Mouse (Mus musculus) embryonic facial prominence, embryonic 13.5 days (tissue): ENCODE measurements around the gene Brcc3. TPM values are rescaled to one million over a fixed set of nuclear protein-coding genes. Genes with fewer than 3 reads are reported as not detected.

Source experiments
- ATAC-seq: fragments of 200-750 bp; cut with Nextera tagmentation; 2 replicates; pipeline ENCODE4 v1.8.0; 2017; ENCODE audit warnings: low read depth; ENCODE audit not compliant: insufficient number of reproducible peaks, insufficient read depth, low FRiP score, low TSS enrichment
- H3K27ac ChIP-seq: fragments of 300-500 bp; sonication (generic); 2 replicates; pipeline ENCODE4 v1.5.1; 2015; ENCODE audit warnings: moderate library complexity, mild to moderate bottlenecking, inconsistent platforms
- H3K27me3 ChIP-seq: fragments of 300-500 bp; sonication (generic); 2 replicates; pipeline ENCODE4 v1.6.1; 2015; ENCODE audit warnings: mild to moderate bottlenecking, inconsistent platforms
- H3K36me3 ChIP-seq: fragments of 300-500 bp; sonication (generic); 2 replicates; pipeline ENCODE4 v1.6.1; 2015; ENCODE audit warnings: mild to moderate bottlenecking, inconsistent platforms
- H3K4me1 ChIP-seq: fragments of 300-500 bp; sonication (generic); 2 replicates; pipeline ENCODE4 v1.6.1; 2015; ENCODE audit warnings: inconsistent platforms
- H3K4me2 ChIP-seq: fragments of 300-500 bp; sonication (generic); 2 replicates; pipeline ENCODE4 v1.6.1; 2015; ENCODE audit warnings: moderate library complexity, mild to moderate bottlenecking, inconsistent platforms
- H3K4me3 ChIP-seq: fragments of 300-500 bp; sonication (generic); 2 replicates; pipeline ENCODE4 v1.5.1; 2015; ENCODE audit warnings: mild to moderate bottlenecking, inconsistent platforms
- H3K9ac ChIP-seq: fragments of 300-500 bp; sonication (generic); 2 replicates; pipeline ENCODE4 v1.6.1; 2015; ENCODE audit warnings: mild to moderate bottlenecking, inconsistent platforms
- H3K9me3 ChIP-seq: fragments of 300-500 bp; sonication (generic); 2 replicates; pipeline ENCODE4 v1.6.1; 2016; ENCODE audit warnings: inconsistent platforms
- WGBS: fragments of 180-500 bp; shearing (Covaris S2); methylation state at CpG from one replicate; pipeline ENCODE4 v1.1.7; 2015; ENCODE audit warnings: mixed read lengths; 5-methylcytosine and 5-hydroxymethylcytosine counted together
- polyA plus RNA-seq: library from polyadenylated mRNA; unstranded; fragments of >200 nt; fragmentation: Nextera tagmentation; extraction: Ambion mirVana; gene quantifications from 2 replicates; pipeline ENCODE4 v1.2.1, GENCODE M21; 2015

Brcc3 gene
- 58.9 and 60.9 TPM in 2 replicates for polyA plus RNA-seq

- peak; percentile 100 for ATAC-seq
- Histone ChIP-seq H3K4me3 (peak within 1 kb of the TSS; percentile 52), H3K9me3 (no peaks in the 10 kb centered on the region), H3K4me1 (no peaks in the 10 kb centered on the region), H3K4me2 (peak within 1 kb of the TSS; percentile 58), H3K9ac (peak within 1 kb of the TSS; percentile 72), H3K27me3 (no peaks in the 10 kb centered on the region; the same call in 1 of the 2 replicates), H3K27ac (peak within 1 kb of the TSS; percentile 86), H3K36me3 (no peaks in the 10 kb centered on the region)
- WGBS = 23% methylated on average over 52 of the region's 52 CpGs
Observed at GRCm38 (mm10) chrX:75415936-75416785, at the start of gene Brcc3, which contains the start of the genes Cmc4 and Mtcp1. Gene Brcc3 (plus strand): TSS chrX:75416628. Gene Cmc4 (minus strand): TSS chrX:75416584. Gene Mtcp1 (minus strand): TSS chrX:75416588.

DNA sequence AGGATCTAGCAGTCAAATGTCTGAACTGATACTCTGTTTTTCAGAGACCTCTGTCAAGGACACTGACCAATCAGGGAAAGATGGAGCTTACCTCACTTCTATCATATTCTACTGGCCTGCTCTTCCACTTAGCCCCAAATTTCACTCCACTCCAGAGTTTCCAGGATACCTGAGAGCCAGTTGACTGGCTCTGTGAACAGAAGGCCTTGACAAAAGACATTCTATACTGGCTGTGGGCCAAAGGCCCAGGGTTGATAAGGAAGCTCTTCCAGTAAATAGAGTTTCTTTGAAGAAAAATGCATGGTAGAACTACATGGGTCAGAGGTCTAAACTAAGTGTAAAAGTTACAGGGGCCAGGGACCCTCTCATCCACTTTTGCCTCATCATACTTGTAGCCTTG, 46.2 kb upstream of the Brcc3 start:
- no peaks in the 10 kb centered on the region for H3K9me3 ChIP-seq
- ATAC-seq = no peak
- no peak overlapping the region for H3K9ac ChIP-seq
- H3K27ac ChIP-seq = no peak overlapping the region
- H3K4me1 ChIP-seq = no peaks in the 10 kb centered on the region
- H3K4me2 ChIP-seq = no peak overlapping the region
- no peaks in the 10 kb centered on the region for H3K36me3 ChIP-seq
- no peaks in the 10 kb centered on the region for H3K27me3 ChIP-seq
- no peak overlapping the region for H3K4me3 ChIP-seq

GRCm38 (mm10) chrX:75372666-75373425, 43.6 kb upstream of the Brcc3 start:
- Histone ChIP-seq H3K36me3 (no peaks in the 10 kb centered on the region), H3K27ac (no peak overlapping the region), H3K4me1 (no peaks in the 10 kb centered on the region), H3K4me2 (no peak overlapping the region), H3K9me3 (no peaks in the 10 kb centered on the region), H3K4me3 (no peak overlapping the region), H3K27me3 (no peaks in the 10 kb centered on the region), H3K9ac (no peak overlapping the region)
- WGBS = 68% methylated on average over 2 of the region's 2 CpGs
- ATAC-seq = no peak

GRCm38 (mm10) chrX:75376815-75377214, 39.6 kb upstream of the Brcc3 start:
- H3K27ac ChIP-seq = no peak overlapping the region
- H3K4me2 ChIP-seq = no peak overlapping the region
- H3K4me1 ChIP-seq = no peaks in the 10 kb centered on the region
- no peaks in the 10 kb centered on the region for H3K27me3 ChIP-seq
- H3K4me3 ChIP-seq = no peak overlapping the region
- no peaks in the 10 kb centered on the region for H3K36me3 ChIP-seq
- no peak for ATAC-seq
- H3K9me3 ChIP-seq = no peaks in the 10 kb centered on the region
- no peak overlapping the region for H3K9ac ChIP-seq

GRCm38 (mm10) chrX:75381176-75381575, 35.3 kb upstream of the Brcc3 start:
- no peak overlapping the region for H3K9ac ChIP-seq
- no peak overlapping the region for H3K4me3 ChIP-seq
- no peak overlapping the region for H3K4me2 ChIP-seq
- no peaks in the 10 kb centered on the region for H3K27me3 ChIP-seq
- 81% methylated on average over 1 of the region's 1 CpGs for WGBS
- no peaks in the 10 kb centered on the region for H3K9me3 ChIP-seq
- H3K4me1 ChIP-seq = no peaks in the 10 kb centered on the region
- no peak overlapping the region for H3K27ac ChIP-seq
- H3K36me3 ChIP-seq = no peaks in the 10 kb centered on the region
- no peak for ATAC-seq

DNA sequence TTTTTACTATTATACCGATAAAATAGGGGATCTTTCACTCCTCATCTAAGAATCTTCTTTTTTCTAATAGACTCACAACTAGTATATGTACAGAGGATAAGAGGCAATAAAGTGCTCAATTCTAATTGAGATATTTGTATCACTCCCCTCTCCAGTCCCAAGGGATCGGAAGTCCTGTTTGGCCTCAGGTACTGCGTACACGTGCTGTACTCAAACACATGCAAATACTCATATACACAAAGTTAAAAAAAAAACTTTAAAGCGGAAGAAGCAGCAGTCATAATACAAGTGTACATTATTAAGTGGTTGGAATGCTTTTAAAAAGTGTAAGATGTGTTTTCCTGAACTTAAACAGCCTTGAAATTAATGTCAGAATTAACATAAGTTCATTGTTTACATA, 34.7 kb upstream of the Brcc3 start:
- H3K36me3 ChIP-seq = no peaks in the 10 kb centered on the region
- peak overlapping the region; percentile 52 for H3K4me3 ChIP-seq
- no peak overlapping the region for H3K27ac ChIP-seq
- H3K27me3 ChIP-seq = no peaks in the 10 kb centered on the region
- 70% methylated on average over 5 of the region's 5 CpGs for WGBS
- ATAC-seq = no peak
- H3K9me3 ChIP-seq = no peaks in the 10 kb centered on the region
- no peaks in the 10 kb centered on the region for H3K4me1 ChIP-seq
- peak overlapping the region; percentile 53 for H3K4me2 ChIP-seq
- no peak overlapping the region for H3K9ac ChIP-seq

- 22% methylated on average over 24 of the region's 25 CpGs for WGBS
- Histone ChIP-seq H3K9me3 (no peaks in the 10 kb centered on the region), H3K4me2 (peak within 1 kb of the TSS; percentile 53), H3K4me3 (peak within 1 kb of the TSS; percentile 52), H3K27me3 (no peaks in the 10 kb centered on the region), H3K4me1 (no peaks in the 10 kb centered on the region), H3K36me3 (no peaks in the 10 kb centered on the region), H3K27ac (peak within 1 kb of the TSS; percentile 39; the same call in 1 of the 2 replicates), H3K9ac (peak within 1 kb of the TSS; percentile 78)
- peak; percentile 87 for ATAC-seq
Observed at GRCm38 (mm10) chrX:75382195-75382771, 34.1 kb upstream of the Brcc3 start, which contains the start of the genes Fundc2 and F8. Gene Fundc2 (plus strand): TSS chrX:75382399. Gene F8 (minus strand): TSS chrX:75382615.

GRCm38 (mm10) chrX:75399471-75399870, 17.0 kb upstream of the Brcc3 start:
- 87% methylated on average over 1 of the region's 1 CpGs for WGBS
- Histone ChIP-seq H3K27me3 (no peaks in the 10 kb centered on the region), H3K9me3 (no peaks in the 10 kb centered on the region), H3K36me3 (0 out of 2 replicates have a peak, but pooled peaks cover 7% of the 10 kb centered on the region), H3K27ac (no peak overlapping the region), H3K9ac (no peak overlapping the region), H3K4me2 (no peak overlapping the region), H3K4me3 (no peak overlapping the region), H3K4me1 (no peaks in the 10 kb centered on the region)
- no peak for ATAC-seq

DNA sequence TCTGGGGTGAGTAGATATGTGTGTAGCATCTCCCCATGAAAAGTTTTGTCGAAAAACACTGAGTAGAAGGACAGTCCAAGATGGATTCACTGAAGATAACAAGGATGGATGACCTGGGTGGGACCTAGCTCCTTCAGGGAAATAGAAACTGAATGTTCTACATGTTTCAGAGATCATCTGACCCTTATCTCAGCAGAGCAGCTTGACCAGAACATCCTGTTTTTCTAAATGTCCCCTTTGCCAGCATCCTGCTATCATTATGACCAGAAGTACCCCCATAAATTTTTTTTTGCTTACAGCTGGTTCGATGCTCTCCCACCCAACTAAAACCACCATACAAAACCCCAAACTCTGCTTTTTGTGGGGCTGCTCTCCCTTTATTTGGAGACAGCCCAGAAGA, 13.8 kb upstream of the Brcc3 start:
- Histone ChIP-seq H3K9me3 (no peaks in the 10 kb centered on the region), H3K27ac (no peak overlapping the region), H3K9ac (no peak overlapping the region), H3K36me3 (0 out of 2 replicates have a peak, but pooled peaks cover 4% of the 10 kb centered on the region), H3K27me3 (no peaks in the 10 kb centered on the region), H3K4me3 (no peak overlapping the region), H3K4me1 (no peaks in the 10 kb centered on the region), H3K4me2 (no peak overlapping the region)
- 81% methylated on average over 2 of the region's 2 CpGs for WGBS
- ATAC-seq = no peak

DNA sequence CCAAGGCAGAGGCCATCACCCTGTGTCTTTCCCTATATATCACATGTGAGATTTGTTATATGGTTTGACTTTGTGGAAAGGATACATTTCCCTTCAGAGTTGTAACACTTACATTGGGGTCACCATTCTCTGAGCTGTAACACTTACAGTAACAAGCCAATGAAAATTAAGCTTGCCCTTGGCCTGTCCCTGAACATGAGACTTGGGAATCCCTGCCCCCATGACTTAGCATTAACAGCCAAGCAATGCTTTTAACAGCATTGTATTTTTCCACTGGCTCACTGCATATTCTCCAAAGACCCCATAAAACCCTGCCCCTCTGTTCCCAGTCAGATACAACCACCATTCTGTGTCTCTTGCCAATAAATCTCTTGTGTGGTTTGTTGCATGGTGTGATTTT, 13.1 kb upstream of the Brcc3 start:
- Histone ChIP-seq H3K27ac (no peak overlapping the region), H3K4me2 (no peak overlapping the region)
- ATAC-seq = no peak

DNA sequence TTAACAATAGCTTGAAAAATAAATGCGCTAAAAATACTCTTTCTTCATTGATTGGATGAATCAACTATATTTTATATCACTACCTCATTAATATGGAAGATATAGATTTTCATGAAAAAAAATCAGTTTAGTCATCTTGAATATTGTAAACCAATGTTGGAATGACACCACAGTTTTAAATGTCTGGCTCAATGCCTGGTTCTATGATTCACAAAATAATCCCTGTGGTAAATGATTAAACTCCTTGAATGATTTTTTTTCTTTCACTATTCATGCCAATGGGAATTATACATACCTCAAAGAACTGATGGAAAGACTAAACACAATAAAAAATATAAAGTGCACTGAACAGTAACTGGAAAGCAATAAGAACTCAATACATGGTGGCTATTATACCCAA, 6.7 kb upstream of the Brcc3 start:
- H3K9ac ChIP-seq = no peak overlapping the region
- no peaks in the 10 kb centered on the region for H3K9me3 ChIP-seq
- no peaks in the 10 kb centered on the region for H3K27me3 ChIP-seq
- H3K4me3 ChIP-seq = no peak overlapping the region
- no peaks in the 10 kb centered on the region for H3K4me1 ChIP-seq
- no peak overlapping the region for H3K4me2 ChIP-seq
- no peak overlapping the region for H3K27ac ChIP-seq
- no peaks in the 10 kb centered on the region for H3K36me3 ChIP-seq
- WGBS = 98% methylated on average over 1 of the region's 1 CpGs
- ATAC-seq = no peak

More for the DNA sequence above, 13.1 kb upstream of the Brcc3 start:
- 0 out of 2 replicates have a peak, but pooled peaks cover 4% of the 10 kb centered on the region for H3K36me3 ChIP-seq
- H3K27me3 ChIP-seq = no peaks in the 10 kb centered on the region
- no peak overlapping the region for H3K4me3 ChIP-seq
- no peaks in the 10 kb centered on the region for H3K4me1 ChIP-seq
- no peak overlapping the region for H3K9ac ChIP-seq
- no peaks in the 10 kb centered on the region for H3K9me3 ChIP-seq
